Mouse (Mus musculus) midbrain, embryonic 16.5 days (tissue): Measurements from ENCODE around the gene Tmem183a. TPM values are rescaled to one million over a fixed set of nuclear protein-coding genes. Genes with fewer than 3 reads are reported as not detected.

Experiments used
- ATAC-seq: fragments of 200-750 bp; cut with Nextera tagmentation; 2 replicates; pipeline ENCODE4 v1.8.0; 2017; ENCODE audit warnings: moderate TSS enrichment
- H3K27ac ChIP-seq: fragments of 300-500 bp; sonication (generic); 2 replicates; pipeline ENCODE4 v1.5.1; 2014; ENCODE audit warnings: mild to moderate bottlenecking, low read length, mixed read lengths
- H3K27me3 ChIP-seq: fragments of 300-500 bp; sonication (generic); 2 replicates; pipeline ENCODE4 v1.6.1; 2014; ENCODE audit warnings: low read depth, low read length, mixed read lengths; ENCODE audit not compliant: control insufficient read depth, insufficient read depth
- H3K36me3 ChIP-seq: fragments of 300-500 bp; sonication (generic); 2 replicates; pipeline ENCODE4 v1.6.1; 2014; ENCODE audit warnings: mild to moderate bottlenecking, low read length, moderate library complexity, mixed read lengths; ENCODE audit not compliant: control insufficient read depth, insufficient read depth
- H3K4me1 ChIP-seq: fragments of 300-500 bp; sonication (generic); 2 replicates; pipeline ENCODE4 v1.6.1; 2014; ENCODE audit warnings: mild to moderate bottlenecking, low read length, mixed read lengths; ENCODE audit not compliant: control insufficient read depth, insufficient read depth
- H3K4me2 ChIP-seq: fragments of 300-500 bp; sonication (generic); 2 replicates; pipeline ENCODE4 v1.6.1; 2014; ENCODE audit warnings: mild to moderate bottlenecking, low read length, mixed read lengths
- H3K4me3 ChIP-seq: fragments of 300-500 bp; sonication (generic); 2 replicates; pipeline ENCODE4 v1.5.1; 2014; ENCODE audit warnings: low read depth, mild to moderate bottlenecking, low read length, moderate library complexity, mixed read lengths
- H3K9ac ChIP-seq: fragments of 300-500 bp; sonication (generic); 2 replicates; pipeline ENCODE4 v1.6.1; 2014; ENCODE audit warnings: low read depth, low read length, mixed read lengths
- H3K9me3 ChIP-seq: fragments of 300-500 bp; sonication (generic); replicated peaks from 2 replicates; pipeline ENCODE4 v1.6.1; 2014; ENCODE audit warnings: mild to moderate bottlenecking, low read length, mixed read lengths; ENCODE audit not compliant: control insufficient read depth, poor library complexity, severe bottlenecking
- WGBS: fragments of 180-500 bp; shearing (Covaris S2); extraction: QIAGEN DNeasy Blood & Tissue Kit; methylation state at CpG from one replicate; pipeline ENCODE4 v1.1.7; 2014; 5-methylcytosine and 5-hydroxymethylcytosine counted together
- polyA plus RNA-seq: library from polyadenylated mRNA; unstranded; fragments of >200 nt; fragmentation: Nextera tagmentation; extraction: Ambion mirVana; gene quantifications from 2 replicates; pipeline ENCODE4 v1.2.1, GENCODE M21; 2015

Tmem183a gene
- 155 and 159 TPM in 2 replicates for polyA plus RNA-seq

- H3K4me3 ChIP-seq = peak within 1 kb of the TSS; percentile 73
- under 1% methylated on average over 35 of the region's 38 CpGs for WGBS
- H3K4me2 ChIP-seq = peak within 1 kb of the TSS; percentile 77
- no peaks in the 10 kb centered on the region for H3K9me3 ChIP-seq
- H3K27me3 ChIP-seq = no peaks in the 10 kb centered on the region
- H3K27ac ChIP-seq = peak within 1 kb of the TSS; percentile 82
- peaks cover 23% of the 10 kb centered on the region for H3K4me1 ChIP-seq
- peaks cover 7% of the 10 kb centered on the region for H3K36me3 ChIP-seq
- peak within 1 kb of the TSS; percentile 86 for H3K9ac ChIP-seq
- ATAC-seq = peak; percentile 98
Observed at GRCm38 (mm10) chr1:134361857-134362212, at the start of gene Tmem183a. Gene Tmem183a, minus strand, starts transcription at chr1:134361979.

GRCm38 (mm10) chr1:134408080-134408479 lies 46.3 kb upstream of the Tmem183a start:
- 76% methylated on average over 8 of the region's 8 CpGs for WGBS

GRCm38 (mm10) chr1:134406414-134406771 lies 44.6 kb upstream of the Tmem183a start:
- Histone ChIP-seq H3K4me1 (no peaks in the 10 kb centered on the region), H3K36me3 (no peaks in the 10 kb centered on the region), H3K4me2 (peak overlapping the region; percentile 90), H3K27ac (no peak overlapping the region), H3K9ac (peak overlapping the region; percentile 72), H3K4me3 (peak overlapping the region; percentile 59), H3K9me3 (no peaks in the 10 kb centered on the region), H3K27me3 (no peaks in the 10 kb centered on the region)
- peak; percentile 67 for ATAC-seq
- WGBS = 39% methylated on average over 8 of the region's 8 CpGs

More at GRCm38 (mm10) chr1:134408080-134408479, 46.3 kb upstream of the Tmem183a start:
- Histone ChIP-seq H3K9me3 (no peaks in the 10 kb centered on the region), H3K27me3 (no peaks in the 10 kb centered on the region), H3K4me1 (no peaks in the 10 kb centered on the region), H3K4me2 (no peak overlapping the region), H3K36me3 (no peaks in the 10 kb centered on the region), H3K4me3 (no peak overlapping the region), H3K27ac (no peak overlapping the region), H3K9ac (no peak overlapping the region)
- no peak for ATAC-seq

- Histone ChIP-seq H3K27me3 (no peaks in the 10 kb centered on the region), H3K4me1 (no peaks in the 10 kb centered on the region), H3K36me3 (no peaks in the 10 kb centered on the region), H3K9ac (peak within 1 kb of the TSS; percentile 72), H3K9me3 (no peaks in the 10 kb centered on the region), H3K27ac (0 out of 2 replicates have a peak within 1 kb of the TSS, but pooled peaks have one; percentile 8), H3K4me2 (peak within 1 kb of the TSS; percentile 90), H3K4me3 (peak within 1 kb of the TSS; percentile 59)
- under 1% methylated on average over 43 of the region's 43 CpGs for WGBS
- ATAC-seq = peak; percentile 93
Observed at GRCm38 (mm10) chr1:134405509-134406413, 44.0 kb upstream of the Tmem183a start, which contains the start of gene Cyb5r1. Gene Cyb5r1, plus strand, starts transcription at chr1:134405559.

DNA sequence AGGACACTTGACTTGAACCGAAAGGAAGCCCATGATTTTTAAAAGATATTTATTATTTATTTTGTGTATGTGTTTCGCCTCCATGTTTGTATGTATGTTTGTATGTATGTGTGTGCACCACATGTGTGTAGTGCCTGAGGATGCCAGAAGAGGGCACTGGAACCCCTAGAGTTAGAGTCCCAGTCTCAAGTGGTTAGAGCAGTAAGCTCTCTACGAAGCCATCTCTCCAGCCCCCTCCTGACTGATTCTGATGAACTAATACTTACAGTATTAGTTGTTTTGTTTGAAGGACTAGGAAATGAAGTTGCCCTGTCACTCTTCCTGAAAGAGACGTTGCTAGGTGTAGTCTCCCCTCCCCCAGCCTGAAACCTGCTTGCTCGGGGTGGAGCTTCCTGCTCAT lies 38.0 kb upstream of the Tmem183a start:
- Histone ChIP-seq H3K27ac (no peak overlapping the region), H3K4me3 (no peak overlapping the region), H3K27me3 (no peaks in the 10 kb centered on the region; the same call in 1 of the 2 replicates), H3K9me3 (no peaks in the 10 kb centered on the region), H3K4me2 (no peak overlapping the region), H3K4me1 (no peaks in the 10 kb centered on the region), H3K9ac (no peak overlapping the region), H3K36me3 (no peaks in the 10 kb centered on the region)
- ATAC-seq = no peak
- 59% methylated on average over 5 of the region's 5 CpGs for whole genome bisulfite sequencing

DNA sequence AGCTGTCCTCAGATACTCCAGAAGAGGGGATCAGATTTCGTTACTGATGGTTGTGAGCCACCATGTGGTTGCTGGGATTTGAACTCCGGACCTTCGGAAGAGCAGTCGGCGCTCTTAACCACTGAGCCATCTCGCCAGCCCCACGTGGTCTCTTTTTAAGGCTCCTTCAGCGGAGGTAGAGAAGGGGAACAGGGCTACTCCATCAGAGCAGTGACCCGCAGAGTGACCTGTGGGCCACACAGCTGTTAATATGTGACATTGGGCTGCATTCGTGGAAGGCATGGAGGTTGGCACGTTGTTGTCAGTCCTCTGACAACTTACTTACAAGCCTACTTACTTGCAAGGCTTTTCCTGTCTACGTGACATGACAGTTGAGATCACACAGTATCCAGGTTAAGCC lies 36.4 kb upstream of the Tmem183a start:
- H3K27ac ChIP-seq = no peak overlapping the region
- WGBS = 92% methylated on average over 12 of the region's 12 CpGs
- H3K36me3 ChIP-seq = no peaks in the 10 kb centered on the region
- no peak for ATAC-seq
- no peaks in the 10 kb centered on the region for H3K4me1 ChIP-seq
- H3K4me3 ChIP-seq = no peak overlapping the region
- no peaks in the 10 kb centered on the region for H3K9me3 ChIP-seq
- H3K4me2 ChIP-seq = no peak overlapping the region
- no peak overlapping the region for H3K9ac ChIP-seq
- no peaks in the 10 kb centered on the region; the same call in 1 of the 2 replicates for H3K27me3 ChIP-seq

- H3K9me3 ChIP-seq = no peaks in the 10 kb centered on the region
- no peak overlapping the region for H3K4me2 ChIP-seq
- H3K4me1 ChIP-seq = no peaks in the 10 kb centered on the region
- H3K9ac ChIP-seq = no peak overlapping the region
- no peaks in the 10 kb centered on the region for H3K27me3 ChIP-seq
- WGBS = 53% methylated on average over 5 of the region's 5 CpGs
- H3K4me3 ChIP-seq = no peak overlapping the region
- H3K27ac ChIP-seq = no peak overlapping the region
- no peak for ATAC-seq
- no peaks in the 10 kb centered on the region for H3K36me3 ChIP-seq
Observed at GRCm38 (mm10) chr1:134393827-134394226, 32.0 kb upstream of the Tmem183a start.

GRCm38 (mm10) chr1:134385666-134386065 lies 23.9 kb upstream of the Tmem183a start, which contains the start of gene 4933406M09Rik:
Gene 4933406M09Rik, plus strand, starts transcription at chr1:134385940.
- no peak within 1 kb of the TSS for H3K4me2 ChIP-seq
- no peak within 1 kb of the TSS for H3K4me3 ChIP-seq
- H3K4me1 ChIP-seq = peaks cover 13% of the 10 kb centered on the region
- no peaks in the 10 kb centered on the region for H3K36me3 ChIP-seq
- H3K27ac ChIP-seq = no peak within 1 kb of the TSS
- 96% methylated on average over 1 of the region's 1 CpGs for WGBS
- no peaks in the 10 kb centered on the region; the same call in 1 of the 2 replicates for H3K27me3 ChIP-seq
- no peak for ATAC-seq
- H3K9ac ChIP-seq = no peak within 1 kb of the TSS
- peaks cover 3% of the 10 kb centered on the region; the same call in 1 of the 2 replicates for H3K9me3 ChIP-seq

GRCm38 (mm10) chr1:134385176-134385575 lies 23.4 kb upstream of the Tmem183a start:
- Histone ChIP-seq H3K27ac (no peak overlapping the region), H3K4me2 (no peak overlapping the region), H3K9ac (no peak overlapping the region), H3K4me1 (peaks cover 13% of the 10 kb centered on the region), H3K27me3 (no peaks in the 10 kb centered on the region; the same call in 1 of the 2 replicates), H3K36me3 (no peaks in the 10 kb centered on the region), H3K4me3 (no peak overlapping the region), H3K9me3 (peaks cover 3% of the 10 kb centered on the region; the same call in 1 of the 2 replicates)
- ATAC-seq = no peak
